Mouse (Mus musculus) intestine, embryonic 16.5 days (tissue): Measurements from ENCODE around the gene Gjb3. TPM values are rescaled to one million over a fixed set of nuclear protein-coding genes. Genes with fewer than 3 reads are reported as not detected.

Source experiments
- ATAC-seq: fragments of 200-750 bp; cut with Nextera tagmentation; 2 replicates; pipeline ENCODE4 v1.8.0; 2017; ENCODE audit warnings: moderate TSS enrichment, moderate library complexity
- H3K27ac ChIP-seq: fragments of 300-500 bp; sonication (generic); 2 replicates; pipeline ENCODE4 v1.5.1; 2014; ENCODE audit warnings: mild to moderate bottlenecking, low read length
- H3K27me3 ChIP-seq: fragments of 300-500 bp; sonication (generic); replicated peaks from 2 replicates; pipeline ENCODE4 v1.6.1; 2014; ENCODE audit warnings: low read length, control low read depth, mixed read lengths; ENCODE audit not compliant: control insufficient read depth, insufficient read depth
- H3K36me3 ChIP-seq: fragments of 300-500 bp; sonication (generic); 2 replicates; pipeline ENCODE4 v1.6.1; 2014; ENCODE audit warnings: low read length, control low read depth; ENCODE audit not compliant: control insufficient read depth, insufficient read depth
- H3K4me1 ChIP-seq: fragments of 300-500 bp; sonication (generic); 2 replicates; pipeline ENCODE4 v1.6.1; 2014; ENCODE audit warnings: low read length, control low read depth, mixed read lengths; ENCODE audit not compliant: control insufficient read depth, insufficient read depth
- H3K4me2 ChIP-seq: fragments of 300-500 bp; sonication (generic); 2 replicates; pipeline ENCODE4 v1.6.1; 2014; ENCODE audit warnings: low read depth, low read length, control low read depth
- H3K4me3 ChIP-seq: fragments of 300-500 bp; sonication (generic); 2 replicates; pipeline ENCODE4 v1.5.1; 2014; ENCODE audit warnings: mild to moderate bottlenecking, low read length
- H3K9ac ChIP-seq: fragments of 300-500 bp; sonication (generic); 2 replicates; pipeline ENCODE4 v1.6.1; 2014; ENCODE audit warnings: low read depth, low read length
- H3K9me3 ChIP-seq: fragments of 300-500 bp; sonication (generic); 2 replicates; pipeline ENCODE4 v1.6.1; 2016; ENCODE audit warnings: low read length, control low read depth; ENCODE audit not compliant: control insufficient read depth
- WGBS: fragments of 180-500 bp; shearing (Covaris S2); extraction: QIAGEN DNeasy Blood & Tissue Kit; methylation state at CpG from one replicate; pipeline ENCODE4 v1.1.7; 2014; 5-methylcytosine and 5-hydroxymethylcytosine counted together
- polyA plus RNA-seq: library from polyadenylated mRNA; unstranded; fragments of >200 nt; fragmentation: Nextera tagmentation; extraction: Ambion mirVana; gene quantifications from 2 replicates; pipeline ENCODE4 v1.2.1, GENCODE M21; 2015

Gjb3 gene
- polyA plus RNA-seq, 1 experiment from 2014 or later, result 5.6 TPM

DNA sequence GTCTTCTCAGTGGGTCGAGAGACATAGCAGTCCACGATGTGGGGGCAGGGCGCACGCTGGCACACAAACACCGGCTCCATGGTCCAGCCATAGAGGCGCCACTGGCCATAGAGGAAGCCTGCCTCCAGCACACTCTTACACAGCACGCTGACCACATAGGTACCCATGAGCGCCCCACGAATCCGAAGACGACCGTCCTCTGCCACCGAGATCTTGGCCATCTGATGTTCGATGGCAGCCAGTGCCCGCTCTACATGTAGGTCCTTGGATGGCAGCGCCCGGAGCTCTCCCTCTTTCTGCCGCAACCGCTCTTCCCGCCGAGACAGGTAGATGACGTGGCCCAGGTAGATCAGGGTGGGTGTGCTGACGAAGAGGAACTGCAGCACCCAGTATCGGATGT is 18.3 kb downstream of the Gjb3 start:
- Histone ChIP-seq H3K4me1 (0 out of 2 replicates have a peak, but pooled peaks cover 4% of the 10 kb centered on the region), H3K4me3 (no peak overlapping the region), H3K9ac (no peak overlapping the region), H3K36me3 (no peaks in the 10 kb centered on the region), H3K27ac (no peak overlapping the region), H3K9me3 (no peaks in the 10 kb centered on the region), H3K4me2 (no peak overlapping the region), H3K27me3 (peaks cover 21% of the 10 kb centered on the region)
- no peak for ATAC-seq
- 61% methylated on average over 24 of the region's 24 CpGs for WGBS

DNA sequence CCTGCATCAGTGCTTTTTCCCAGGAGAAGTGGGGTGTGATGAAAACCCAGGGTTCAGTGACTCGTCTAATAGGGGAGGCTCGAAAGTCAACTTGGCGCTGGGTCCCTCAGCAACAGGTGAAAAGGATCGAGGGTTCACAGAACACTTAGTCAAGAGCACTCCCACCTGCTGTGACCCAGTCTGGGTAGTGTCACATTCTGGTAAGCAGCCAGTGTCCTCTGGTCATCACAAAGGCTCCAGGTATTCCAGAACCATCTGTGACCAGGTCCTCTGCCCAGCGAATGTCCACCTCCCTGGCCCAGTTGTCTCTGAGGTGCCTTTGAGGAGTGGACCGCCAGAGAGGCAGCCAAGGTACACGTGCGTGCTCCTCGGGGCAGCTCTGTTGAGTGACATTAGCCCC is 19.1 kb downstream of the Gjb3 start:
- no peak overlapping the region for H3K4me2 ChIP-seq
- H3K27ac ChIP-seq, result no peak overlapping the region
- no peak for ATAC-seq
- H3K36me3 ChIP-seq, result no peaks in the 10 kb centered on the region
- no peaks in the 10 kb centered on the region for H3K9me3 ChIP-seq
- peaks cover 21% of the 10 kb centered on the region for H3K27me3 ChIP-seq
- H3K4me1 ChIP-seq, result 0 out of 2 replicates have a peak, but pooled peaks cover 4% of the 10 kb centered on the region
- no peak overlapping the region for H3K4me3 ChIP-seq
- no peak overlapping the region for H3K9ac ChIP-seq
- WGBS, result 51% methylated on average over 9 of the region's 9 CpGs

- Histone ChIP-seq H3K27me3 (no peaks in the 10 kb centered on the region), H3K4me2 (no peak overlapping the region), H3K9me3 (no peaks in the 10 kb centered on the region), H3K27ac (no peak overlapping the region), H3K9ac (no peak overlapping the region), H3K4me3 (no peak overlapping the region), H3K4me1 (no peaks in the 10 kb centered on the region), H3K36me3 (no peaks in the 10 kb centered on the region)
- WGBS, result 68% methylated on average over 2 of the region's 2 CpGs
- no peak for ATAC-seq
These were observed 23.7 kb downstream of the Gjb3 start for GRCm38 (mm10) chr4:127306915-127307314.

GRCm38 (mm10) chr4:127303796-127304195 is 26.8 kb downstream of the Gjb3 start:
- H3K4me3 ChIP-seq, result no peak overlapping the region
- H3K9me3 ChIP-seq, result no peaks in the 10 kb centered on the region
- no peak for ATAC-seq
- no peaks in the 10 kb centered on the region for H3K36me3 ChIP-seq
- 70% methylated on average over 3 of the region's 3 CpGs for WGBS
- H3K27me3 ChIP-seq, result no peaks in the 10 kb centered on the region
- H3K4me2 ChIP-seq, result no peak overlapping the region
- no peak overlapping the region for H3K9ac ChIP-seq
- H3K4me1 ChIP-seq, result no peaks in the 10 kb centered on the region
- H3K27ac ChIP-seq, result no peak overlapping the region

DNA sequence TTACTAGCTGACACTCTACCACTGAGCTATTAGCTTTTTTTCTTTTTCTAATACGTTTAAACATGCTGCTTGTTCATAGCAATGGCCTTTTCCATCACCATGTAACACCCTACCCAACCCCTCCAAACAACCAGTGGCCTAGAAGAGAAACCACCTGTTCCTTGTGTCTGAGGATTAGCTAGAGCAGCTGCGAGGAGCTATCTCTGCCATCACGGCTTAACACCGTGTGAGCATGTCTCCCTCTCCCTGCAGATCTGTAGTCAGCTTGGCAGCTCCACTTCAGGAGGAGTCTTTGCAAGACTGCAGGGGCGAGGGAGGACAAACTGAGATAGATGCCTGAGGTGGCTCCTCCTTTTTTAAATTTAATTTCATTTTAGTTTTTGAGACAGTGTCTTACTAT is 30.1 kb downstream of the Gjb3 start:
- Histone ChIP-seq H3K36me3 (no peaks in the 10 kb centered on the region), H3K4me1 (no peaks in the 10 kb centered on the region), H3K9ac (no peak overlapping the region), H3K4me2 (no peak overlapping the region), H3K27me3 (no peaks in the 10 kb centered on the region), H3K4me3 (no peak overlapping the region), H3K9me3 (no peaks in the 10 kb centered on the region), H3K27ac (no peak overlapping the region)
- no peak for ATAC-seq
- 67% methylated on average over 5 of the region's 5 CpGs for WGBS

GRCm38 (mm10) chr4:127292631-127293030 is 38.0 kb downstream of the Gjb3 start:
- Histone ChIP-seq H3K4me1 (no peaks in the 10 kb centered on the region), H3K27ac (no peak overlapping the region), H3K36me3 (no peaks in the 10 kb centered on the region), H3K27me3 (no peaks in the 10 kb centered on the region), H3K4me2 (no peak overlapping the region), H3K4me3 (no peak overlapping the region), H3K9ac (no peak overlapping the region), H3K9me3 (no peaks in the 10 kb centered on the region)
- no peak for ATAC-seq
- 66% methylated on average over 5 of the region's 5 CpGs for WGBS

DNA sequence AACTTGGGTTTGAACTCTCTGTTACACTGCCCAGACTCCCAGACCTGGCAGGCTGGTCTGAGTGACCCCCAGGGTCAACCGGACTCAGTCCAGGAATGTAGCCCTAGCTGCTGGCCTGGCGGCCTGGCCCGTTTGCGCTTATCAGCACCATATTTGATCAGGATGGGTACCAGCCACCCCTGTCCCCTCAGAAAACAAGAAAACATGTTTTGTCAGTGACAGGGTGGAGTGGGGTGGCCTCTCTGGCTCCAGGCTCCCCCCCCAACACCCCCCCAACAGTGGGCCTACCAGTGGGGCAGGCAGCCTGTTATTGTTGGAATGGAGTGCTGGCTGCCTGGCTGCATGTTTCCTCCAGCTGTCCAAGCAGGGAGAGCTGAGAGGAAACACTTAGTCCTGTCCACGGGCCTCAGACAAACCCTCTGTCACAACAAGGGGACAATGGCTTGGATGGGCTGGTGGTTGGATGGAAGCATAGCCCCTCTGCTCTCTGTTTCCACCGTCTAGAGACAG is 41.5 kb downstream of the Gjb3 start:
- Histone ChIP-seq H3K36me3 (no peaks in the 10 kb centered on the region), H3K27me3 (no peaks in the 10 kb centered on the region), H3K27ac (no peak overlapping the region), H3K4me3 (no peak overlapping the region), H3K9me3 (no peaks in the 10 kb centered on the region), H3K9ac (no peak overlapping the region), H3K4me2 (no peak overlapping the region), H3K4me1 (no peaks in the 10 kb centered on the region)
- 61% methylated on average over 6 of the region's 6 CpGs for whole genome bisulfite sequencing
- no peak for ATAC-seq

DNA sequence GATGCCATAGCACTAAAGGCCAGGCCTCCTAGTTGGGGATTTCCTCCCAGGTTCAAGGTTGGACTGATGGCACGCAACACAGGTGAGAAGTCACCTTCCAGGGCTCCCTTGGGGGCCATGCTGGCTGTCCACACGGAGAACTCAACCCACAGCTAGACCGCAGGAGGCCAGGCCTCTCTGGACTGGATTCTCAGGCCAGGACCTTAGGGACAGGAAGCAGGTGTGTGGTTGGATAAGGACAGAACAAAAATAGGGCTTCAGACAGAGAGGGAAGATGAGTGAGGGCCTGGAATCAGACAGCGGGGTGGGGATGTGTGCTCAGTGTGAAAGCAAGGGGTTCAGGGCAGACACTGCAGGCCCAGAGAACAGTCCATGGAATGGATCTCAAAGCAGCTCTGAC is 43.7 kb downstream of the Gjb3 start:
- Histone ChIP-seq H3K27ac (no peak overlapping the region), H3K4me1 (no peaks in the 10 kb centered on the region), H3K4me2 (no peak overlapping the region), H3K9me3 (no peaks in the 10 kb centered on the region), H3K4me3 (no peak overlapping the region), H3K36me3 (no peaks in the 10 kb centered on the region), H3K9ac (no peak overlapping the region), H3K27me3 (no peaks in the 10 kb centered on the region)
- ATAC-seq, result no peak
- 71% methylated on average over 4 of the region's 4 CpGs for WGBS

DNA sequence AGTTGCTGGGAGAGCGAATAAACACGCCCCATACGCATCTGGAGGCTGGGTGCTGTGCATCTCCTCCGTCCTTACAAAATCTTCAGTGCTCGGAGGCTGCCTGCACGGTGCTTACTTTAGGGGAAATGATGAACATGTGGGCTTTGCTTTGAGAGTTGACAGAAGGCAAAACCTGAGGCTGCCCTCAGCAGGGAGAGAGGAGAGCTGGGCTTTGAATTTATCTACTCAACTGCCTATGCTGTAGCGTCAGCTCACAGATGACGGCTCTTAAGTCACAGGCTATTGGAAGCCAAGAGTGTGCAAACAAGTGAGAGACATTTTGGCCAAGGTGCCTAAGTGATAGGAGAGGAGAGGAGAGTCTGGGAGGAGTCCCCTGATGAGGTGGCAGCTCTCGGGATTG is 51.4 kb downstream of the Gjb3 start:
- Histone ChIP-seq H3K9ac (no peak overlapping the region), H3K27me3 (no peaks in the 10 kb centered on the region), H3K27ac (no peak overlapping the region), H3K4me1 (no peaks in the 10 kb centered on the region), H3K9me3 (no peaks in the 10 kb centered on the region), H3K36me3 (no peaks in the 10 kb centered on the region), H3K4me3 (no peak overlapping the region), H3K4me2 (no peak overlapping the region)
- WGBS, result 72% methylated on average over 9 of the region's 9 CpGs
- ATAC-seq, result no peak

GRCm38 (mm10) chr4:127278451-127279001 is 52.1 kb downstream of the Gjb3 start:
- Histone ChIP-seq H3K9ac (no peak overlapping the region), H3K4me3 (no peak overlapping the region), H3K27ac (no peak overlapping the region), H3K4me2 (no peak overlapping the region), H3K27me3 (no peaks in the 10 kb centered on the region), H3K9me3 (no peaks in the 10 kb centered on the region), H3K36me3 (no peaks in the 10 kb centered on the region), H3K4me1 (no peaks in the 10 kb centered on the region)
- no peak for ATAC-seq
- WGBS, result 45% methylated on average over 9 of the region's 9 CpGs
